Mouse (Mus musculus): ENCODE measurements around the gene Ackr3. TPM values are rescaled to one million over a fixed set of nuclear protein-coding genes. Genes with fewer than 3 reads are reported as not detected.

Ackr3 gene
- total and polyA plus RNA-seq, 3 experiments = not detected

- Histone ChIP-seq H3K27me3 (ENCODE audit: control insufficient read depth in 1 of 2, insufficient read depth in 2 of 2, low read length in 2 of 2) (no peaks in the 10 kb centered on the region), H3K9ac (ENCODE audit: control insufficient read depth, low read depth, low read length, poor library complexity, severe bottlenecking) (no peak overlapping the region), H3K27ac (ENCODE audit: control insufficient read depth, low read depth, low read length) (no peak overlapping the region), H3K9me3 (replicated peaks; ENCODE audit: insufficient read depth, low read length) (no peaks in the 10 kb centered on the region), H3K4me1 (ENCODE audit: control insufficient read depth in 1 of 2, insufficient read depth in 2 of 2, low read length in 2 of 2) (no peaks in the 10 kb centered on the region), H3K36me3 (ENCODE audit: control insufficient read depth in 1 of 2, insufficient read depth in 2 of 2, low read length in 2 of 2) (no peaks in the 10 kb centered on the region), H3K79me2 (ENCODE audit: control insufficient read depth, insufficient read depth, low read length, poor library complexity) (no peaks in the 10 kb centered on the region), H3K4me3 (ENCODE audit: control insufficient read depth in 1 of 2, insufficient read depth in 1 of 2, low read depth in 2 of 2, low read length in 2 of 2) (no peak overlapping the region)
- no peak for DNase-seq (ENCODE audit: low read depth, low spot score)
- TF ChIP-seq HCFC1 (IDR thresholded peaks at IDR 0.05; ENCODE audit: low read depth, low read length) (no peak), ZKSCAN1 (IDR thresholded peaks at IDR 0.05; ENCODE audit: low read depth, low read length) (no peak), CHD1 (IDR thresholded peaks at IDR 0.05; ENCODE audit: low read depth, low read length) (no peak), USF2 (IDR thresholded peaks at IDR 0.05; ENCODE audit: borderline replicate concordance in 1 of 2, insufficient read depth in 1 of 2, low read depth in 1 of 2, low read length in 2 of 2) (no peak), CTCF (IDR thresholded peaks at IDR 0.05 in 2 of 3, conservative IDR thresholded peaks at IDR 0.05 in 1 of 3; ENCODE audit: control insufficient read depth in 1 of 3, insufficient read depth in 1 of 3, low read depth in 2 of 3, low read length in 3 of 3, poor library complexity in 1 of 3, severe bottlenecking in 1 of 3) (no peak), NELFE (IDR thresholded peaks at IDR 0.05; ENCODE audit: low read depth, low read length) (no peak), KAT2A (conservative IDR thresholded peaks at IDR 0.05; ENCODE audit: low read depth, low read length) (no peak), ZMIZ1 (IDR thresholded peaks at IDR 0.05; ENCODE audit: low read depth, low read length) (no peak), UBTF (IDR thresholded peaks at IDR 0.05; ENCODE audit: borderline replicate concordance, insufficient read depth, low read depth, low read length) (no peak), EP300 (IDR thresholded peaks at IDR 0.05; ENCODE audit: low read depth in 1 of 2, low read length in 2 of 2) (no peak), E2F4 (IDR thresholded peaks at IDR 0.05; ENCODE audit: borderline replicate concordance, low read depth, low read length) (no peak), POLR2A (IDR thresholded peaks at IDR 0.05; ENCODE audit: control insufficient read depth in 1 of 2, insufficient read depth in 1 of 2, low read depth in 1 of 2, low read length in 2 of 2, poor library complexity in 1 of 2) (no peak), BHLHE40 (IDR thresholded peaks at IDR 0.05; ENCODE audit: borderline replicate concordance, low read depth, low read length) (no peak), MAZ (IDR thresholded peaks at IDR 0.05; ENCODE audit: low read depth, low read length) (no peak), POLR2AphosphoS5 (IDR thresholded peaks at IDR 0.05; ENCODE audit: borderline replicate concordance, low read depth, low read length) (no peak), TCF12 (IDR thresholded peaks at IDR 0.05; ENCODE audit: low read depth, low read length) (no peak), POLR2AphosphoS2 (IDR thresholded peaks at IDR 0.05; ENCODE audit: low read length) (no peak), GABPA (IDR thresholded peaks at IDR 0.05; ENCODE audit: low read depth, low read length) (no peak), SIN3A (IDR thresholded peaks at IDR 0.05; ENCODE audit: low read length) (no peak), SMC3 (IDR thresholded peaks at IDR 0.05; ENCODE audit: low read depth, low read length) (no peak)
Observed at GRCm38 (mm10) chr1:90214021-90214420, 10.2 kb downstream of the Ackr3 start.

GRCm38 (mm10) chr1:90214926-90215325 is 11.1 kb downstream of the Ackr3 start:
- no peak overlapping the region for H3K4me3 ChIP-seq (ENCODE audit: control insufficient read depth in 1 of 2, insufficient read depth in 1 of 2, low read depth in 2 of 2, low read length in 2 of 2)
- no peak overlapping the region for H3K9ac ChIP-seq (ENCODE audit: control insufficient read depth, low read depth, low read length, poor library complexity, severe bottlenecking)
- no peaks in the 10 kb centered on the region for H3K79me2 ChIP-seq (ENCODE audit: control insufficient read depth, insufficient read depth, low read length, poor library complexity)
- no peaks in the 10 kb centered on the region for H3K36me3 ChIP-seq (ENCODE audit: control insufficient read depth in 1 of 2, insufficient read depth in 2 of 2, low read length in 2 of 2)
- H3K9me3 ChIP-seq (replicated peaks; ENCODE audit: insufficient read depth, low read length) = no peaks in the 10 kb centered on the region
- H3K27ac ChIP-seq (ENCODE audit: control insufficient read depth, low read depth, low read length) = no peak overlapping the region
- H3K4me1 ChIP-seq (ENCODE audit: control insufficient read depth in 1 of 2, insufficient read depth in 2 of 2, low read length in 2 of 2) = no peaks in the 10 kb centered on the region
- TF ChIP-seq MYC (IDR thresholded peaks at IDR 0.05; ENCODE audit: low read depth, low read length) (no peak), POLR2A (IDR thresholded peaks at IDR 0.05; ENCODE audit: control insufficient read depth in 1 of 2, insufficient read depth in 1 of 2, low read depth in 1 of 2, low read length in 2 of 2, poor library complexity in 1 of 2) (no peak), JUND (IDR thresholded peaks at IDR 0.05; ENCODE audit: low read depth, low read length) (no peak), NELFE (IDR thresholded peaks at IDR 0.05; ENCODE audit: low read depth, low read length) (no peak), NRF1 (IDR thresholded peaks at IDR 0.05; ENCODE audit: insufficient read depth, low read depth, low read length, poor library complexity, severe bottlenecking) (no peak), TCF12 (IDR thresholded peaks at IDR 0.05; ENCODE audit: low read depth, low read length) (no peak), ELF1 (IDR thresholded peaks at IDR 0.05; ENCODE audit: low read depth, low read length) (no peak)
- no peak for DNase-seq (ENCODE audit: low read depth, low spot score)
- no peaks in the 10 kb centered on the region for H3K27me3 ChIP-seq (ENCODE audit: control insufficient read depth in 1 of 2, insufficient read depth in 2 of 2, low read length in 2 of 2)

All from MEL (cell line).